Comparison of ENCODE assay signal across 29 mouse cellular contexts in the genomic region with DNA sequence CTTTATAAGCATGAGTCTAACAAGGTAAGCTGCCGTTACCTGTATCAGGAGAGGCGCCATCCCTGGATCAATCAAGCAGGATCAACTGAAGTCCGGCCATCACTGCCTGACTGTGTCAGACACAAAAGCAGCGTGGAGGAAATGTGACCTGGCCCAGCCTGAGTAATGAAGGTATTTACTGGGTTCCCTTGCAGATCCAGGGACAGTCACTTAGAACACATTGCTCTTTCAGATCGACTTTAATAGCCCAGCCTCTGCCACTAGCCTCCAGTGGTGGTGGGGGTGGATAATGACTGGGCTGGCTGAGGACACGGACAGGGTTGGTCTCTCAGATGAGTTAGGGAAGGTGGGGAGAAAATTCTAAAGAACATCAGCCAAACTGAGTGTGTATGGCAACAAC. TPM values are rescaled to one million over a fixed set of nuclear protein-coding genes. Genes with fewer than 3 reads are reported as not detected.
DNase-seq lines count a peak whose midpoint lies in the region; ATAC-seq and TF ChIP-seq lines count a peak whose summit lies in the region.
"Had no signal": no experiment of that assay in that cellular context is flagged by ENCODE, and none has a peak within 500 bp of the region (broad histone marks: within the 10 kb centered on the region; RNA-seq: fewer than 3 reads in every experiment).

No protein-coding gene starts in this region.

- peak; percentile 61 for DNase-seq in gastrocnemius, adult 18-20 months (ENCODE audit: low spot score)
- DNase-seq in gastrocnemius, adult 8-10 months (ENCODE audit: low spot score in 2 of 2): no peak
- peak; percentile 46 for DNase-seq in gastrocnemius, postnatal 25 days
- DNase-seq in gastrocnemius, postnatal 10 days: no peak
- DNase-seq in liver, adult 2 months (ENCODE audit: extremely low read depth, low read depth, low spot score): peak; percentile 4
- no peak for DNase-seq in liver, postnatal 0 days
- DNase-seq: adrenal gland, adult 2 months; adrenal gland, postnatal 10 days; adrenal gland, postnatal 25 days; B cell, adult 2 months; cerebellum, adult 11 months; cerebellum, adult 18-20 months; cerebellum, adult 8-10 months; cerebellum, adult 9-11 months; cerebellum, postnatal 14 days; cerebellum, postnatal 36 days; embryo, embryonic 11 days had no signal

- no peaks in the 10 kb centered on the region for H3K79me2 ChIP-seq in liver, adult 2 months (ENCODE audit: control insufficient read depth, insufficient read depth, low read length)

- no peak overlapping the region for H3K9ac ChIP-seq in liver, adult 2 months (ENCODE audit: low read depth, low read length)
- H3K9ac ChIP-seq in liver, postnatal 0 days (replicated peaks): no peak overlapping the region
- H3K9ac ChIP-seq: embryonic facial prominence, embryonic 13.5 days; embryonic facial prominence, embryonic 15.5 days; forebrain, embryonic 12.5 days had no signal

- TF ChIP-seq EP300 in liver, postnatal 0 days (IDR thresholded peaks at IDR 0.05; ENCODE audit: low read depth): no peak

- WGBS in liver, adult 2 months: 74% methylated on average over 6 of the region's 6 CpGs
- WGBS in liver, postnatal 0 days (ENCODE audit: insufficient replicate concordance): 70% methylated on average over 6 of the region's 6 CpGs

- no peaks in the 10 kb centered on the region for H3K9me3 ChIP-seq in liver, postnatal 0 days (ENCODE audit: low read length)
- H3K9me3 ChIP-seq: embryonic facial prominence, embryonic 13.5 days; embryonic facial prominence, embryonic 15.5 days; forebrain, embryonic 10.5 days; forebrain, embryonic 12.5 days; G1E had no signal

- no peak for ATAC-seq in liver, postnatal 0 days
- ATAC-seq: CD4-positive, CD25-positive, alpha-beta regulatory T cell, adult 4 months; forebrain, embryonic 14.5 days; forebrain, embryonic 16.5 days; Patski had no signal

- no peak overlapping the region for H3K4me2 ChIP-seq in liver, postnatal 0 days (ENCODE audit: low read depth, low read length)
- H3K4me2 ChIP-seq: embryonic facial prominence, embryonic 13.5 days; embryonic facial prominence, embryonic 15.5 days; forebrain, embryonic 12.5 days had no signal

- no peak overlapping the region for H3K27ac ChIP-seq in liver, adult 2 months (replicated peaks; ENCODE audit: insufficient read depth, low read depth, low read length)
- no peak overlapping the region for H3K27ac ChIP-seq in liver, postnatal 0 days (ENCODE audit: low read depth)
- H3K27ac ChIP-seq: embryonic facial prominence, embryonic 13.5 days; embryonic facial prominence, embryonic 15.5 days; forebrain, embryonic 10.5 days; forebrain, embryonic 12.5 days had no signal

- H3K4me1 ChIP-seq in liver, adult 2 months (ENCODE audit: control insufficient read depth, insufficient read depth, low read length): no peaks in the 10 kb centered on the region; the same call in 1 of the 2 replicates
- H3K4me1 ChIP-seq in liver, postnatal 0 days (ENCODE audit: insufficient read depth): no peaks in the 10 kb centered on the region
- H3K4me1 ChIP-seq: embryonic facial prominence, embryonic 13.5 days; embryonic facial prominence, embryonic 15.5 days; forebrain, embryonic 10.5 days; forebrain, embryonic 12.5 days had no signal

- H3K36me3 ChIP-seq in liver, adult 2 months (ENCODE audit: control insufficient read depth, insufficient read depth, low read length): no peaks in the 10 kb centered on the region
- no peaks in the 10 kb centered on the region for H3K36me3 ChIP-seq in liver, postnatal 0 days (replicated peaks; ENCODE audit: insufficient read depth, low read length)
- H3K36me3 ChIP-seq: embryonic facial prominence, embryonic 13.5 days; embryonic facial prominence, embryonic 15.5 days; forebrain, embryonic 10.5 days; forebrain, embryonic 12.5 days; G1E had no signal

- no peaks in the 10 kb centered on the region for H3K27me3 ChIP-seq in liver, adult 2 months (ENCODE audit: control insufficient read depth, insufficient read depth, low read length)
- no peaks in the 10 kb centered on the region for H3K27me3 ChIP-seq in liver, postnatal 0 days (ENCODE audit: insufficient read depth, low read length)
- H3K27me3 ChIP-seq: CH12.LX; embryonic facial prominence, embryonic 13.5 days; embryonic facial prominence, embryonic 15.5 days; forebrain, embryonic 12.5 days; Patski had no signal

- no peak overlapping the region for H3K4me3 ChIP-seq in liver, adult 2 months (ENCODE audit: insufficient read depth, low read depth, low read length)
- H3K4me3 ChIP-seq in liver, postnatal 0 days (ENCODE audit: low read depth, low read length): no peak overlapping the region
- H3K4me3 ChIP-seq: embryonic facial prominence, embryonic 13.5 days; embryonic facial prominence, embryonic 15.5 days; erythroblast, embryonic 14.5 days; forebrain, embryonic 10.5 days; forebrain, embryonic 12.5 days had no signal

- TF ChIP-seq CTCF in liver, adult 2 months (IDR thresholded peaks at IDR 0.05; ENCODE audit: low read depth, low read length): no peak
- no peak for TF ChIP-seq CTCF in liver, postnatal 0 days (IDR thresholded peaks at IDR 0.05; ENCODE audit: low read depth)

- no peak for TF ChIP-seq POLR2A in liver, adult 2 months (IDR thresholded peaks at IDR 0.05; ENCODE audit: extremely low read depth, insufficient read depth, low read length)

RNA-seq across cellular contexts. Expression of gene Mypn, which starts 5.1 kb away (rescaled TPM):
- 100 to 1,000 TPM; 279 to 292 TPM for total RNA-seq in gastrocnemius, adult 18-20 months (2021)
- 100 to 1,000 TPM; 285 to 333 (median 306) TPM for total RNA-seq in gastrocnemius, adult 8-10 months (2022)
- 100 to 1,000 TPM; 239 to 253 TPM for total RNA-seq in gastrocnemius, postnatal 25 days (2021)
- 100 to 1,000 TPM; 230 to 232 TPM for total RNA-seq in gastrocnemius, postnatal 10 days (2021)
- under 0.01 TPM in 1 of 2 replicates, not detected in the other for total RNA-seq in liver, adult 2 months (2014; rRNA removed)
- polyA plus RNA-seq in liver, adult 2 months (2012; rRNA removed): 0.12 TPM in 1 of 2 replicates, not detected in the other
- polyA plus RNA-seq in liver, postnatal 0 days (2015; fragmentation: Nextera tagmentation; extraction: Ambion mirVana): 0.04 and 0.18 TPM in 2 replicates
- total RNA-seq: common myeloid progenitor, adult 5-6 weeks; G1E had no signal
- polyA plus RNA-seq: CD4-positive, CD25-positive, alpha-beta regulatory T cell, adult 4 months; erythroblast, embryonic 14.5 days; forebrain, embryonic 12.5 days; G1E; Patski had no signal

RNA-seq across cellular contexts. Expression of gene Herc4, which starts 34.7 kb away (rescaled TPM):
- 10 to 100 TPM; 19.5 to 23.9 TPM for total RNA-seq in gastrocnemius, adult 18-20 months (2021)
- 10 to 100 TPM; 20.7 to 23.3 (median 21.2) TPM for total RNA-seq in gastrocnemius, adult 8-10 months (2022)
- total RNA-seq in gastrocnemius, postnatal 25 days (2021): 10 to 100 TPM; 17.5 to 20.6 TPM
- 10 to 100 TPM; 22.6 to 32.1 TPM for total RNA-seq in gastrocnemius, postnatal 10 days (2021)
- 58.5 and 62.2 TPM in 2 replicates for total RNA-seq in liver, adult 2 months (2014; rRNA removed)
- polyA plus RNA-seq in liver, adult 2 months (2012; rRNA removed): 8.3 and 9.0 TPM in 2 replicates
- polyA plus RNA-seq in liver, postnatal 0 days (2015; fragmentation: Nextera tagmentation; extraction: Ambion mirVana): 22.5 and 22.9 TPM in 2 replicates

Comparison
In these comparisons a context has a peak if more than half of its experiments do, and no peak if none do; other contexts are left out.
1. DNase-seq: peak in gastrocnemius, adult 18-20 months (single experiment), gastrocnemius, postnatal 25 days (single experiment) and liver, adult 2 months (single experiment); none in gastrocnemius, adult 8-10 months (0 of 2), gastrocnemius, postnatal 10 days (single experiment) and liver, postnatal 0 days (single experiment).
2. RNA of gene Mypn, which starts 5.1 kb away (total RNA-seq): 285 to 333 TPM in gastrocnemius, adult 8-10 months, 279 to 292 TPM in gastrocnemius, adult 18-20 months, 239 to 253 TPM in gastrocnemius, postnatal 25 days and 230 to 232 TPM in gastrocnemius, postnatal 10 days; under 0.01 TPM in liver, adult 2 months; every median in the first group is over 100 times any median in the second.